Mouse (Mus musculus): ENCODE results near the gene Abcc12. TPM values are rescaled to one million over a fixed set of nuclear protein-coding genes. Genes with fewer than 3 reads are reported as not detected.

Abcc12 gene
- 0.08 TPM in 2 replicates for polyA plus RNA-seq (2015; fragmentation: Nextera tagmentation; extraction: Ambion mirVana)

GRCm38 (mm10) chr8:86580458-86580857 is at the start of gene Abcc12:
Gene Abcc12, minus strand, starts transcription at chr8:86580686.
- no peak within 1 kb of the TSS for H3K27ac ChIP-seq
- no peaks in the 10 kb centered on the region for H3K9me3 ChIP-seq
- H3K36me3 ChIP-seq = no peaks in the 10 kb centered on the region
- peaks cover 8% of the 10 kb centered on the region; the same call in 1 of the 2 replicates for H3K4me1 ChIP-seq (replicated peaks)
- H3K4me3 ChIP-seq = no peak within 1 kb of the TSS
- no peak within 1 kb of the TSS for H3K9ac ChIP-seq
- H3K27me3 ChIP-seq = no peaks in the 10 kb centered on the region
- ATAC-seq (ENCODE audit: low FRiP score) = no peak
- H3K4me2 ChIP-seq = no peak within 1 kb of the TSS

GRCm38 (mm10) chr8:86630212-86630611 is 49.7 kb upstream of the Abcc12 start:
- no peak overlapping the region for H3K4me2 ChIP-seq
- H3K9ac ChIP-seq = no peak overlapping the region
- peaks cover 28% of the 10 kb centered on the region for H3K36me3 ChIP-seq
- no peak overlapping the region for H3K27ac ChIP-seq
- no peak overlapping the region for H3K4me3 ChIP-seq
- ATAC-seq (ENCODE audit: low FRiP score) = no peak
- no peaks in the 10 kb centered on the region for H3K27me3 ChIP-seq
- H3K9me3 ChIP-seq = no peaks in the 10 kb centered on the region
- H3K4me1 ChIP-seq (replicated peaks) = peaks cover 13% of the 10 kb centered on the region
- WGBS = 92% methylated on average over 5 of the region's 5 CpGs

GRCm38 (mm10) chr8:86624915-86625314 is 44.4 kb upstream of the Abcc12 start:
- no peak for ATAC-seq (ENCODE audit: low FRiP score)
- WGBS = 53% methylated on average over 7 of the region's 7 CpGs
- H3K4me1 ChIP-seq (replicated peaks) = peaks cover 22% of the 10 kb centered on the region
- peak overlapping the region; percentile 86 for H3K9ac ChIP-seq
- H3K4me2 ChIP-seq = peak overlapping the region; percentile 92
- H3K9me3 ChIP-seq = no peaks in the 10 kb centered on the region
- no peak overlapping the region for H3K27ac ChIP-seq
- H3K27me3 ChIP-seq = no peaks in the 10 kb centered on the region
- no peaks in the 10 kb centered on the region for H3K36me3 ChIP-seq
- peak overlapping the region; percentile 94 for H3K4me3 ChIP-seq

- Histone ChIP-seq H3K4me3 (peak within 1 kb of the TSS; percentile 94), H3K36me3 (no peaks in the 10 kb centered on the region), H3K9ac (peak within 1 kb of the TSS; percentile 86), H3K27me3 (no peaks in the 10 kb centered on the region), H3K27ac (peak within 1 kb of the TSS; percentile 92), H3K4me1 (replicated peaks) (peaks cover 22% of the 10 kb centered on the region), H3K4me2 (peak within 1 kb of the TSS; percentile 92), H3K9me3 (no peaks in the 10 kb centered on the region)
- peak; percentile 99 for ATAC-seq (ENCODE audit: low FRiP score)
- under 1% methylated on average over 55 of the region's 62 CpGs for WGBS
These were observed 43.6 kb upstream of the Abcc12 start, which contains the start of gene Lonp2 for GRCm38 (mm10) chr8:86623911-86624731. Gene Lonp2, plus strand, starts transcription at chr8:86624043.

- peak overlapping the region; percentile 86 for H3K9ac ChIP-seq
- H3K4me1 ChIP-seq (replicated peaks) = peaks cover 22% of the 10 kb centered on the region
- ATAC-seq (ENCODE audit: low FRiP score) = no peak
- peak overlapping the region; percentile 94 for H3K4me3 ChIP-seq
- no peaks in the 10 kb centered on the region for H3K36me3 ChIP-seq
- 2% methylated on average over 14 of the region's 14 CpGs for WGBS
- H3K4me2 ChIP-seq = peak overlapping the region; percentile 92
- H3K9me3 ChIP-seq = no peaks in the 10 kb centered on the region
- peak overlapping the region; percentile 92 for H3K27ac ChIP-seq
- H3K27me3 ChIP-seq = no peaks in the 10 kb centered on the region
These were observed 43.0 kb upstream of the Abcc12 start for GRCm38 (mm10) chr8:86623551-86623910.

- Histone ChIP-seq H3K9ac (no peak overlapping the region), H3K4me1 (replicated peaks) (no peaks in the 10 kb centered on the region), H3K27me3 (no peaks in the 10 kb centered on the region), H3K36me3 (no peaks in the 10 kb centered on the region), H3K4me2 (no peak overlapping the region), H3K4me3 (no peak overlapping the region), H3K27ac (no peak overlapping the region), H3K9me3 (no peaks in the 10 kb centered on the region)
- ATAC-seq (ENCODE audit: low FRiP score) = no peak
- 79% methylated on average over 7 of the region's 7 CpGs for whole genome bisulfite sequencing
These were observed 37.4 kb upstream of the Abcc12 start for GRCm38 (mm10) chr8:86617759-86618387.

GRCm38 (mm10) chr8:86615095-86615769 is 34.7 kb upstream of the Abcc12 start:
- H3K36me3 ChIP-seq = no peaks in the 10 kb centered on the region
- WGBS = 88% methylated on average over 6 of the region's 6 CpGs

GRCm38 (mm10) chr8:86613798-86614197 is 33.3 kb upstream of the Abcc12 start:
- H3K4me2 ChIP-seq = no peak overlapping the region
- no peak overlapping the region for H3K27ac ChIP-seq
- no peak overlapping the region for H3K4me3 ChIP-seq
- H3K9ac ChIP-seq = no peak overlapping the region
- H3K36me3 ChIP-seq = no peaks in the 10 kb centered on the region
- H3K9me3 ChIP-seq = no peaks in the 10 kb centered on the region
- ATAC-seq (ENCODE audit: low FRiP score) = no peak
- 81% methylated on average over 2 of the region's 2 CpGs for WGBS
- no peaks in the 10 kb centered on the region for H3K27me3 ChIP-seq
- no peaks in the 10 kb centered on the region for H3K4me1 ChIP-seq (replicated peaks)

More at GRCm38 (mm10) chr8:86615095-86615769, 34.7 kb upstream of the Abcc12 start:
- H3K27ac ChIP-seq = no peak overlapping the region
- H3K27me3 ChIP-seq = no peaks in the 10 kb centered on the region
- ATAC-seq (ENCODE audit: low FRiP score) = no peak
- no peaks in the 10 kb centered on the region for H3K9me3 ChIP-seq
- no peaks in the 10 kb centered on the region for H3K4me1 ChIP-seq (replicated peaks)
- no peak overlapping the region for H3K4me2 ChIP-seq
- no peak overlapping the region for H3K4me3 ChIP-seq
- no peak overlapping the region for H3K9ac ChIP-seq

GRCm38 (mm10) chr8:86604676-86605075 is 24.2 kb upstream of the Abcc12 start:
- H3K27me3 ChIP-seq = no peaks in the 10 kb centered on the region
- H3K9me3 ChIP-seq = no peaks in the 10 kb centered on the region
- no peak overlapping the region for H3K9ac ChIP-seq
- H3K36me3 ChIP-seq = no peaks in the 10 kb centered on the region
- no peak overlapping the region for H3K4me3 ChIP-seq
- no peaks in the 10 kb centered on the region for H3K4me1 ChIP-seq (replicated peaks)
- no peak for ATAC-seq (ENCODE audit: low FRiP score)
- WGBS = 89% methylated on average over 3 of the region's 3 CpGs
- H3K27ac ChIP-seq = no peak overlapping the region
- no peak overlapping the region for H3K4me2 ChIP-seq

- ATAC-seq (ENCODE audit: low FRiP score) = no peak
- no peaks in the 10 kb centered on the region for H3K27me3 ChIP-seq
- no peaks in the 10 kb centered on the region for H3K36me3 ChIP-seq
- no peak overlapping the region for H3K4me3 ChIP-seq
- no peak overlapping the region for H3K27ac ChIP-seq
- no peaks in the 10 kb centered on the region for H3K9me3 ChIP-seq
- 71% methylated on average over 2 of the region's 2 CpGs for WGBS
- H3K9ac ChIP-seq = no peak overlapping the region
- no peaks in the 10 kb centered on the region for H3K4me1 ChIP-seq (replicated peaks)
- H3K4me2 ChIP-seq = no peak overlapping the region
These were observed 22.7 kb upstream of the Abcc12 start for GRCm38 (mm10) chr8:86603174-86603573.

GRCm38 (mm10) chr8:86600311-86600710 is 19.8 kb upstream of the Abcc12 start:
- Histone ChIP-seq H3K4me3 (no peak overlapping the region), H3K36me3 (no peaks in the 10 kb centered on the region), H3K4me1 (replicated peaks) (no peaks in the 10 kb centered on the region), H3K9me3 (no peaks in the 10 kb centered on the region), H3K4me2 (no peak overlapping the region), H3K27me3 (no peaks in the 10 kb centered on the region), H3K27ac (no peak overlapping the region), H3K9ac (no peak overlapping the region)
- WGBS = 86% methylated on average over 3 of the region's 3 CpGs
- no peak for ATAC-seq (ENCODE audit: low FRiP score)

GRCm38 (mm10) chr8:86599299-86599698 is 18.8 kb upstream of the Abcc12 start:
- H3K4me1 ChIP-seq (replicated peaks) = no peaks in the 10 kb centered on the region
- WGBS = 92% methylated on average over 6 of the region's 6 CpGs

More at GRCm38 (mm10) chr8:86599299-86599698, 18.8 kb upstream of the Abcc12 start:
- Histone ChIP-seq H3K36me3 (no peaks in the 10 kb centered on the region), H3K27me3 (no peaks in the 10 kb centered on the region), H3K4me2 (no peak overlapping the region), H3K4me3 (no peak overlapping the region), H3K9me3 (no peaks in the 10 kb centered on the region), H3K9ac (no peak overlapping the region), H3K27ac (no peak overlapping the region)
- ATAC-seq (ENCODE audit: low FRiP score) = no peak
